Mouse (Mus musculus) T-cell, adult 66 days (primary cell): ENCODE results near the gene Gm5662. TPM values are rescaled to one million over a fixed set of nuclear protein-coding genes. Genes with fewer than 3 reads are reported as not detected.

Experiments used
- total RNA-seq, 2 experiments: library from RNA; stranded (reverse); gene quantifications; 3 replicates in 1 of 2; 4 replicates in 1 of 2; pipeline ENCODE4 v1.2.4; 2023

Gm5662 gene
- not detected for total RNA-seq

DNA sequence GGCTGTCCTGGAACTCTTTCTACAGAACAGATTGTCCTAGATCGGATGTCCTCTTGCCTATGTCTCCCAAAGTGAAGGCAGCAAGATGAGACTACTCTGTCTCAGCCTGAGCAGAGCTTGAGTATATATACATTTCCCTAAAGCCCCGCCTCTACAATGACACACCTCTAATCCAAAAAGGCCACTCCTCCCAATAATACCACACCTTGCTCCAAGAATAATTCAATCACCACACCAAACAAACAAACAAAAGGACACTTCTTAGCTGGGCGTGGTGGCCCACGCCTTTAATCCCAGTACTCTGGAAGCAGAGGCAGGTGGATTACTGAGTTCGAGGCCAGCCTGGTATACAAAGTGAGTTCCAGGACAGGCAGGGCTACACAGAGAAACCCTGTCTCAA is at the start of gene Gm5662:
Gene Gm5662 (minus strand): TSS at position 101 of the 400 bp plus-strand sequence.

DNA sequence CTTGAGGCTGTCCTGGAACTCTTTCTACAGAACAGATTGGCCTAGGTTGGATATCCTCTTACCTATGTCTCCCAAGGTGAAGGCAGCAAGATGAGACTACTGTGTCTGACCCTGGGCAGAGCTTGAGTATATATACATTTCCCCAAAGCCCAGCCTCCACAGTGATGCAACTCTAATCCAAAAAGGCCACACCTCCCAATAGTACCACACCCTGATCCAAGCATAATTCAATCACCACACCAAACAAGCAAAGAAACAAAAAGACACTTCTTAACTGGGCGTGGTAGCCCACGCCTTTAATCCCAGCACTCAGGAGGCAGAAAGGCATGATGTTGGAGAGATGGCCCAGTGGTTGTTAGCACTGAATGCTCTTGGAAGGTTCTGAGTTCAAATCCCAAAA is 49.6 kb upstream of the Gm5662 start, which contains the start of gene Gm5039:
Gene Gm5039 (minus strand): TSS at position 101 of the 400 bp plus-strand sequence.

DNA sequence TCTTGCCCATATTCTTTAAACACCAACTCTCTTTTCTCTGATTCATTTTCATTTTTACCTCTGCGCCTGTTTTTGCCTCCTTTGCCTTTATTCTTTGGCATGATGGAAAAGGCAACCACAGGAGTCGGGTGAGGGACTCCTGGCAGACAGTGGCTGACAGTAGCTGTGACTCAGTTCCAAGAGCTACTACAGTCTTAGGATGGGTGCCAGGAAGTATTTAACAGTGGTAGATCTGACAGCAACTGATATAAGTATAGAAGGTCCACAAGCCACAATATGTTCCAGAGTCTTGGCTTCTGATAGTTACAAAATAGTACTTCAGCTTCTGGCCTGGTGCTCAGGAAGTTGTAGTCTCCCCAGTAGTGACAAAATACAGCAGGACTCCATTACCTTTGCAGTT is 24.3 kb downstream of the Gm5662 start, which contains the start of gene Gm8332:
Gene Gm8332 (minus strand): TSS at position 101 of the 400 bp plus-strand sequence.

Other genes starting within 250 kb of the Gm5662 start
- gene Gm2056, start 247.5 kb downstream of the Gm5662 start, total RNA-seq, result not detected
- not detected for gene Gm16368, start 190.8 kb downstream of the Gm5662 start, total RNA-seq
- gene Gm10436, start 92.4 kb downstream of the Gm5662 start, total RNA-seq, result not detected
- gene Gm8332, start 24.4 kb downstream of the Gm5662 start, total RNA-seq, result not detected
- gene Gm5039, start 49.5 kb upstream of the Gm5662 start, total RNA-seq, result not detected
- 10 to 100 TPM; 19.5 to 20.3 TPM for gene Adck1, start 86.1 kb upstream of the Gm5662 start, total RNA-seq